Mouse (Mus musculus) G1E-ER4 (cell line): ENCODE measurements around the gene Mypn. TPM values are rescaled to one million over a fixed set of nuclear protein-coding genes. Genes with fewer than 3 reads are reported as not detected.

ENCODE experiments used
- GATA1 ChIP-seq: IDR thresholded peaks from one replicate; pipeline ENCODE4 v1.8.0; 2012; ENCODE audit warnings: low read length, inconsistent platforms
- polyA plus RNA-seq: library from polyadenylated mRNA; stranded (reverse); fragments of >175 nt; gene quantifications from 2 replicates; pipeline ENCODE4 v1.2.3, GENCODE M21; 2012

Gene Mypn
- polyA plus RNA-seq, 1 experiment = not detected

GRCm38 (mm10) chr10:63136436-63136835 is 67.3 kb downstream of the Mypn start:
- no peak for TF ChIP-seq GATA1

GRCm38 (mm10) chr10:63135680-63136079 is 68.1 kb downstream of the Mypn start:
- TF ChIP-seq GATA1 = no peak

GRCm38 (mm10) chr10:63133326-63133725 is 70.4 kb downstream of the Mypn start:
- TF ChIP-seq GATA1 = no peak

GRCm38 (mm10) chr10:63132356-63132755 is 71.4 kb downstream of the Mypn start:
- no peak for TF ChIP-seq GATA1

GRCm38 (mm10) chr10:63130500-63130899 is 73.3 kb downstream of the Mypn start:
- no peak for TF ChIP-seq GATA1

GRCm38 (mm10) chr10:63128256-63128655 is 75.5 kb downstream of the Mypn start:
- no peak for TF ChIP-seq GATA1

- no peak for TF ChIP-seq GATA1
These were observed 76.6 kb downstream of the Mypn start for GRCm38 (mm10) chr10:63127156-63127555.

- no peak for TF ChIP-seq GATA1
These were observed 77.6 kb downstream of the Mypn start for GRCm38 (mm10) chr10:63126116-63126515.

GRCm38 (mm10) chr10:63125343-63125742 is 78.4 kb downstream of the Mypn start:
- TF ChIP-seq GATA1 = no peak

GRCm38 (mm10) chr10:63124016-63124415 is 79.7 kb downstream of the Mypn start:
- TF ChIP-seq GATA1 = no peak

GRCm38 (mm10) chr10:63123141-63123540 is 80.6 kb downstream of the Mypn start:
- no peak for TF ChIP-seq GATA1

- no peak for TF ChIP-seq GATA1
These were observed 81.2 kb downstream of the Mypn start for GRCm38 (mm10) chr10:63122516-63122915.

- TF ChIP-seq GATA1 = no peak
These were observed 81.8 kb downstream of the Mypn start for GRCm38 (mm10) chr10:63121961-63122360.

GRCm38 (mm10) chr10:63119916-63120315 is 83.8 kb downstream of the Mypn start:
- TF ChIP-seq GATA1 = no peak

GRCm38 (mm10) chr10:63117583-63117982 is 86.2 kb downstream of the Mypn start:
- TF ChIP-seq GATA1 = no peak

- no peak for TF ChIP-seq GATA1
These were observed 87.4 kb downstream of the Mypn start for GRCm38 (mm10) chr10:63116376-63116775.

GRCm38 (mm10) chr10:63115881-63116280 is 87.9 kb downstream of the Mypn start:
- no peak for TF ChIP-seq GATA1

GRCm38 (mm10) chr10:63113716-63114360 is 89.9 kb downstream of the Mypn start:
- TF ChIP-seq GATA1 = no peak
